Mouse (Mus musculus) heart, postnatal 10 days (tissue): ENCODE measurements around the gene Klrb1a. TPM values are rescaled to one million over a fixed set of nuclear protein-coding genes. Genes with fewer than 3 reads are reported as not detected.
A peak's percentile ranks its signal among the peaks of the same experiment; 100 is the strongest.
"Not testable (repeated sequence)": the region's sequence is repeated elsewhere in the genome, so short reads cannot be mapped to it uniquely, and the experiment has no call there.

ENCODE experiments used
- DNase-seq, 2 experiments: peaks; one replicate each; pipeline ENCODE4 v3.0.0; 2021
- intact Hi-C: fragments of 180-260 bp; cut with DNase I; formaldehyde crosslinking; loops from one replicate; pipeline ENCODE4 v1.15.1; 2025
- total RNA-seq, 2 experiments: library from RNA; stranded (reverse); gene quantifications; 2 replicates each; pipeline ENCODE4 v1.2.3; 2021

Klrb1a gene
- not detected for total RNA-seq

DNA sequence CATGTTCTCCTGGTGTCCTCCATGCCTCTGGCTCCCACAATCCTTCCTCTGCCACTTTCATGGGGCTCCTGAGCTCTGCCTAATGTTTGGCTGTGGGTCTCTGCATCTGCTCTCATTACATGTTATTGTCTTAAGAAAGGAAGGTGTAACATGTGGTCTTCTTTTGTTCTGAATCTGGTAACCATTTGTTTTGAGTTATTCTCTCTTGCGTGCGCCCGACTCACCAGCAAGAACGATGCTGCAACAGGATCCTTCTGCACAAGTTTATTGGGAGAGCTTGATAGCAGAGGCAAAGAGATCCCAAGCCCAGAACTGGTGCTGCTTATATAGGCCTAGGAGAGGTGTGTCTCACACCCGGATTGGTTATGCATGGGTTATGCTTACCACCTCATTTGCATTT lies at the start of gene Klrb1a:
Gene Klrb1a (minus strand): TSS at position 101 of the 400 bp plus-strand sequence.
- DNase-seq, intact Hi-C loops: not testable (repeated sequence)

DNA sequence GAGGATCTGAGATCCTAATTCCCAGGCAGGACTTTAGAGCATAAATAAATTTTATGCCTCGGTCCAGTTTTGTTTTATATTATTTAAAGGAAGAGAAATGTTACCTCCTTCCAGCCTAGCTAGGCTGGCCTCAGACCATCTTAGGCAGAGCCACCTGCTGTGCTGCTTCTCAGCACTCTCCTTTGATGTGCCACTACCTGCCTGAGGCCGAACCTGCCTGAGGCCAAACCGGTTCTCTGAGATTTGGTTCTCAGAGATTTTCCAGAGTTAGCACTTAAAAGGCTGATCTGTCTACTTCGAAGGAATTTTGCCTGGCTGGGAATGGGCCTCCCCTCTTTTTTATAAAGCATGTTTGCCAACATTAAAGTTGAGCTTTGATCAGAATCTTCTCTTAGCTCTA lies 46.6 kb upstream of the Klrb1a start:
- intact Hi-C loops = no loop called here

GRCm38 (mm10) chr6:128662206-128662605 lies 38.9 kb upstream of the Klrb1a start, which contains the start of gene Clec2h:
TSS of gene Clec2h (plus strand) at chr6:128662385.
- intact Hi-C loops = no loop called here

More for the DNA sequence above, 46.6 kb upstream of the Klrb1a start:
- DNase-seq = no peak

GRCm38 (mm10) chr6:128661249-128661648 lies 37.9 kb upstream of the Klrb1a start:
- intact Hi-C loops = no loop called here
- DNase-seq = no peak

More at GRCm38 (mm10) chr6:128662206-128662605, 38.9 kb upstream of the Klrb1a start, which contains the start of gene Clec2h:
- no peak for DNase-seq

GRCm38 (mm10) chr6:128652938-128653337 lies 29.6 kb upstream of the Klrb1a start:
- intact Hi-C loops = loop anchor here (10.0 kb wide), 1 partner anchor 232 kb away; the partner anchor contains the start of gene Clec2i
- DNase-seq = no peak

DNA sequence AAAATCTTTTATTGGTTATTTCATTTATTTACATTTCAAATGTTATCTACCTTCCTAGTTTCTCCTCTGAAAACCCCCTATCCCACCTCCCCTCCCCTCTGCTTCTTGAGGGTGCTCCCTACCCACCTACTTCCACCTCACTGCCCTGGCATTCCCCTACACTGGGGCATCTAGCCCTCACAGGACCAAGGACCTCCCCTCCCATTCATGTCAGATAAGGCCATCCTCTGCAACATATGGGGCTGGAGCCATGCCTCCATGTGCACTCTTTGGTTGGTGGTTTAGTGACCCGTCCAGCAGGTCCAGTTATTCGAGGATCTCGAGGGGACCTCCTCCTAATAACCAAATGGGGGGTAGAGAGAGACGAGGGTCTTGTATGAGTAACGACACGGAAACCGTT lies 27.5 kb upstream of the Klrb1a start:
- intact Hi-C loops = loop anchor here (10.0 kb wide), 1 partner anchor 234 kb away; the partner anchor contains the start of gene Clec2i
- DNase-seq = not testable (repeated sequence)

DNA sequence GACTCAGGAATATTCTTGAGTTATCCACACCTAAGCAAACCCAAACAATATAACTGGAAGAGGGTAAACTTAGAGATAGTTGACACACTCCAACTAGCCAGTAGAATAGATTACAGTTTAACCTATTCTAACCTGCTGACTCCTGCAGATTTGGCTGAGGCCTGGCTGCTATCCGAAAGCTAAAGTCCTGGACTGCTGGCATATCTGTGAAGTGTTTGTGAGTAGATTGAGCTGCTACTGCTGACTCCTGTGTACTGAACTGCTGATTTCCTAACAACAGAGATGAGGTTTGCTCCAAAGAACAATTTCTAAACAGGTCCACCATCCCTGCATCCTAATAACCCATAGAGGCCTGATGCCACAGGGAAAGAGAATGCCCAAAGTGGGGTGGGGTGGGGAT lies 26.9 kb upstream of the Klrb1a start:
- intact Hi-C loops = loop anchor here (10.0 kb wide), 1 partner anchor 235 kb away; the partner anchor contains the start of gene Clec2i
- no peak for DNase-seq

DNA sequence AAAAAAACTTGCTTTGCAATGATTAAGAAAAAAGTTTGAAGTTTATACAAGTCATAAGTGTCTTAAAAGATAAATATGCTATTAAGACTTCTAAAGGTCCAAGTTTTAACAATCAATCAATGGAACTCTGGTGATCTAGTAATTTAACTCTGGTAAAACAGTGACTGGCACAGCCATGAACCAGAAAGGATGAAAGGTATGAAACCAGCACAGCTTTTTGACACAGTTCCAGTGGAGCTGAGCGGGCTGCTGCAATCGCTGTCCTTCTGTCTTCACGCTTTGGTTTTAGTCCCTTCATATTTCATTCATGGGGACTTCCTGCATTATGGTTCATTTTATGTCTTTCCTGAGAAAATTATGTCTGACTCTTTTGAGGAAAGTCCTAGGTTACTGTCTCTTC lies 26.3 kb upstream of the Klrb1a start:
- intact Hi-C loops = loop anchor here (10.0 kb wide), 1 partner anchor 235 kb away; the partner anchor contains the start of gene Clec2i

GRCm38 (mm10) chr6:128645708-128646107 lies 22.4 kb upstream of the Klrb1a start:
- DNase-seq, intact Hi-C loops: not testable (repeated sequence)

More for the DNA sequence above, 26.3 kb upstream of the Klrb1a start:
- no peak for DNase-seq

DNA sequence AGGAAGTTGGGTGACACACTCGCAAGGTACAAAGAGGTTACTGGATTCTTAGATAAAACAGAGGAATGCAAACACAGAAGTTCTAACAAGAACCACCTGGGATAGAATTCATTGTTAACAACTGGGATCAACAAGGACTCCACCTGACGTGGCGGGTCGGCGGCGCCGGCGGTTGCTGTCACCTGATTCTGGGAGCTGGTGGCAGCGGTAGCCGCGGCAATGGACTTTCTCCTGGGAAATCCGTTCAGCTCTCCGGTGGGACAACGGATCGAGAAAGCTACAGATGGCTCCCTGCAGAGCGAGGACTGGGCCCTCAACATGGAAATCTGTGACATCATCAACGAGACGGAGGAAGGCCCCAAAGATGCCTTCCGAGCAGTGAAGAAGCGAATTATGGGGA lies 21.4 kb upstream of the Klrb1a start:
- intact Hi-C loops, DNase-seq: not testable (repeated sequence)

- intact Hi-C loops = no loop called here
- no peak for DNase-seq
Observed at GRCm38 (mm10) chr6:128643999-128644398, 20.7 kb upstream of the Klrb1a start.

DNA sequence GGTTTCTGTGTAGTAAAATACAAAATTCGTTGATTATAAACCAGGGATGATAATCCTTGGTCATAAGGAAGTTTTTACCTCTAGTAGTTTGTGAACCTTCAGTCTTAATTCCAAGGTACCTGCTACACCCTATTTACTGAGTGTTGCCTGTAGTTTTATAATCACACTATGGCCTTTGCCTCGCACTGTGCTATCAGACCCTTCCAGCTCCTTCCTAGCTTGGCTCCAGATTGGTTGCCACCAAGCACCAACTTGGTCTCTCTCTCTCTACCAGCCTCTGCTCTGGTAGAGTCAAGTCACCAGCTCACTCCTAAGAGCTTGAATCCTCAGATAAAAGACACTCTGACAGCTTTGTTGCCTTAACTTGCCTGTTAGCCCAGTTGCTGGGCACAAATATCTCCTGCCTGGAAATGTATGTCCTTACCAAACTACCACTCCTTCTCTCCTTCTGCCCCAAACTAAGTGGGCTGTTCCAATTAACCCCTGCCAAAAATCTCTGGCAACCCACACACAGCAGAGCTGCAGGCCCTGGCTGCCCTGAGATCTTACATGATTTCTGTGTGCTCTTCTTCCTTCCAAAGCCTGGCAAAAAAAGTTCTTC lies 17.9 kb upstream of the Klrb1a start:
- intact Hi-C loops = no loop called here
- no peak for DNase-seq

GRCm38 (mm10) chr6:128640673-128641072 lies 17.3 kb upstream of the Klrb1a start:
- DNase-seq = no peak

GRCm38 (mm10) chr6:128630912-128631905 lies 7.9 kb upstream of the Klrb1a start:
- intact Hi-C loops, DNase-seq: not testable (repeated sequence)

More at GRCm38 (mm10) chr6:128640673-128641072, 17.3 kb upstream of the Klrb1a start:
- intact Hi-C loops = no loop called here

- DNase-seq = peak; percentile 49 to 64
- intact Hi-C loops = not testable (repeated sequence)
Observed at GRCm38 (mm10) chr6:128629771-128630739, 6.7 kb upstream of the Klrb1a start.

GRCm38 (mm10) chr6:128625246-128625645 lies 1.9 kb upstream of the Klrb1a start:
- intact Hi-C loops, DNase-seq: not testable (repeated sequence)

- intact Hi-C loops = no loop called here
Observed at GRCm38 (mm10) chr6:128624425-128624824, 1.1 kb upstream of the Klrb1a start.

GRCm38 (mm10) chr6:128622733-128623132 lies 600 bp downstream of the Klrb1a start:
- no peak for DNase-seq
- intact Hi-C loops = no loop called here

More at GRCm38 (mm10) chr6:128624425-128624824, 1.1 kb upstream of the Klrb1a start:
- no peak for DNase-seq

DNA sequence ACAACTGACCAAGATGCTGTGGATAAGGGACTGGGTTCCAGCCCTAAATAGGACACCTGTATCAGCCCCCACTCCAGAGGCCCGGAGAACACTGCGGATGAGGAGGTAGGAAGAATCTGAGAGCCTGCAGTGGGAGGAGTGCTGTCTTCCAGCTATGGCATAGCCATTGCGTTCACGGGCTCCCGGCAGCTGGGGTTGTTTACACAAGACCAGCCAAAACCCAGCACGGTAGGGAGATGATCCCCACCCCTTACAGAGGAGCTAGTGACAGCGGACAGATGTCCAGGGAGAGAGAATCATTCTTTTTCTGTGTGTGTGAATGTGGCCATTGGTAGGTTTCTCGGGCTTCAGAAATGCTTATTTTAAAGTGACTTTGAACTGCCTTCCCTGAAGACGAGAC lies 17.0 kb downstream of the Klrb1a start:
- intact Hi-C loops = no loop called here

DNA sequence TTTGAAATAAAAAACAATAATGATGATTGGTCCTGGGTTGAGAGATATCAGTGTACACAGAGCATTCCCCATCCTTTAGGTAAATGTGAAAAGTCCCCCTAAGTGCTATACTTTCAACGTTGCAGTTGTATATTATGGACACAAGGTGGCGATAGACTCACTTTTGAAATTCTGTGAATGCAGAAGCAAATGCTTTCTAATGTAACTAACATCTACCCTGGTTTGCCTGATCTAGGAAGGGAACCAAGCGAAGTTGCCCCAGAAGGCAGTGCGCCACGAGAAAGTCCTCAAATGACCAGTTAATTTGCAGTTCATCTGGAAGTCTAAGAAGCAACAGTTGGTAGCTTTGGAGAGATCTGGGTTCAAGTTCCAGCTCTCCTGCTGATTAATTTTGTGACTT lies 18.8 kb downstream of the Klrb1a start:
- intact Hi-C loops = loop anchor here (2.0 kb wide), 1 partner anchor 22 kb away; no protein-coding TSS in a partner anchor
- DNase-seq = peak; percentile 33 to 37

More for the DNA sequence above, 17.0 kb downstream of the Klrb1a start:
- DNase-seq = peak in 1 of 2 experiments; percentile 9
